Mouse (Mus musculus) left cerebral cortex, postnatal 10 days (tissue): ENCODE measurements at regions not wholly inside any gene's neighbourhood (a gene's known extent, or its start where the extent isn't known, plus 50 kb on each side); places are given as distances from the start of the nearest gene placed in this dataset.

Experiments
- DNase-seq, 2 experiments: peaks; one replicate each; pipeline ENCODE4 v3.0.0; 2021 to 2022; ENCODE audit warnings: low spot score in 2 of 2, mixed read lengths in 1 of 2; ENCODE audit errors: extremely low spot score in 1 of 2
- intact Hi-C: fragments of 180-260 bp; cut with DNase I; formaldehyde crosslinking; loops from one replicate; pipeline ENCODE4 v1.15.1; 2025

- DNase-seq, result peak in 1 of 2 experiments; percentile 9
- intact Hi-C loops, result loop anchor here (5.0 kb wide), 1 partner anchor 256 kb away; no protein-coding TSS in a partner anchor
Observed at GRCm38 (mm10) chr1:103181000-103181399, 1587.3 kb upstream of the Cdh20 start.
